Mouse (Mus musculus) ES-E14 (cell line): ENCODE measurements around the gene Cttn. TPM values are rescaled to one million over a fixed set of nuclear protein-coding genes. Genes with fewer than 3 reads are reported as not detected.

Experiments used
- DNase-seq: peaks from one replicate; pipeline ENCODE4 v3.0.0-alpha.2; 2013; ENCODE audit warnings: low read depth, low spot score
- H3K27ac ChIP-seq: 2 replicates; pipeline ENCODE4 v1.5.1; 2012; ENCODE audit warnings: low read depth, mild to moderate bottlenecking, low read length, moderate library complexity, mixed read lengths; ENCODE audit not compliant: poor library complexity, insufficient read depth, severe bottlenecking
- H3K36me3 ChIP-seq: 2 replicates; pipeline ENCODE4 v1.6.1; 2012; ENCODE audit warnings: mild to moderate bottlenecking, low read length, moderate library complexity, mixed read lengths; ENCODE audit not compliant: control insufficient read depth, poor library complexity, insufficient read depth, severe bottlenecking
- H3K4me1 ChIP-seq, 2 experiments: fragments of 150-350 bp in 1 of 2; sonication (generic) in 1 of 2; 2 replicates each; pipeline ENCODE4 v1.6.1; 2012; ENCODE audit warnings: low read length in 2 of 2, mild to moderate bottlenecking in 1 of 2, mixed read lengths in 1 of 2; ENCODE audit not compliant: control insufficient read depth in 2 of 2, insufficient read depth in 2 of 2, poor library complexity in 1 of 2
- H3K4me3 ChIP-seq, 2 experiments: fragments of 150-350 bp in 1 of 2; sonication (generic) in 1 of 2; 2 replicates each; pipeline ENCODE4 v1.5.1; 2012; ENCODE audit warnings: low read length in 2 of 2, low read depth in 1 of 2, mild to moderate bottlenecking in 1 of 2, mixed read lengths in 1 of 2; ENCODE audit not compliant: insufficient read depth in 1 of 2, poor library complexity in 1 of 2, severe bottlenecking in 1 of 2
- H3K9ac ChIP-seq: 2 replicates; pipeline ENCODE4 v1.6.1; 2012; ENCODE audit warnings: low read depth, mild to moderate bottlenecking, low read length, mixed read lengths; ENCODE audit not compliant: poor library complexity, insufficient read depth, severe bottlenecking
- H3K9me3 ChIP-seq: fragments of 150-350 bp; sonication (generic); 2 replicates; pipeline ENCODE4 v1.6.1; 2012; ENCODE audit warnings: low read depth, mild to moderate bottlenecking, low read length; ENCODE audit not compliant: control insufficient read depth, insufficient read depth
- CHD2 ChIP-seq: IDR thresholded peaks from 2 replicates; pipeline ENCODE4 v1.6.1; 2014; ENCODE audit warnings: mild to moderate bottlenecking, low read depth, low read length, inconsistent platforms
- HCFC1 ChIP-seq: IDR thresholded peaks from 2 replicates; pipeline ENCODE4 v1.6.1; 2012; ENCODE audit warnings: low read length, inconsistent platforms, borderline replicate concordance; ENCODE audit not compliant: insufficient read depth
- MAFK ChIP-seq: IDR thresholded peaks from 2 replicates; pipeline ENCODE4 v1.6.1; 2014; ENCODE audit warnings: mild to moderate bottlenecking, low read depth, low read length, inconsistent platforms; ENCODE audit not compliant: insufficient read depth
- ZC3H11A ChIP-seq: IDR thresholded peaks from 2 replicates; pipeline ENCODE4 v1.6.1; 2012; ENCODE audit warnings: low read depth, mild to moderate bottlenecking, inconsistent platforms, low read length, borderline replicate concordance
- ZNF384 ChIP-seq: IDR thresholded peaks from 2 replicates; pipeline ENCODE4 v1.6.1; 2012; ENCODE audit warnings: low read depth, low read length, inconsistent platforms
- in situ Hi-C, 2 experiments: fragments of 600-800 bp; cut with MboI; formaldehyde crosslinking; loops; one replicate each; pipeline ENCODE4 v1.15.1; 2025; ENCODE audit warnings: low sequenced_read_pairs in 2 of 2, inconsistent platforms in 1 of 2; ENCODE audit not compliant: unreplicated experiment in 2 of 2
- total RNA-seq: library from RNA; depleted of rRNA; stranded (reverse); fragments of 300-350 nt; gene quantifications from 2 replicates; pipeline ENCODE4 v1.2.3, GENCODE M21; 2012

Gene Cttn
- total RNA-seq, 1 experiment = 113 TPM

DNA sequence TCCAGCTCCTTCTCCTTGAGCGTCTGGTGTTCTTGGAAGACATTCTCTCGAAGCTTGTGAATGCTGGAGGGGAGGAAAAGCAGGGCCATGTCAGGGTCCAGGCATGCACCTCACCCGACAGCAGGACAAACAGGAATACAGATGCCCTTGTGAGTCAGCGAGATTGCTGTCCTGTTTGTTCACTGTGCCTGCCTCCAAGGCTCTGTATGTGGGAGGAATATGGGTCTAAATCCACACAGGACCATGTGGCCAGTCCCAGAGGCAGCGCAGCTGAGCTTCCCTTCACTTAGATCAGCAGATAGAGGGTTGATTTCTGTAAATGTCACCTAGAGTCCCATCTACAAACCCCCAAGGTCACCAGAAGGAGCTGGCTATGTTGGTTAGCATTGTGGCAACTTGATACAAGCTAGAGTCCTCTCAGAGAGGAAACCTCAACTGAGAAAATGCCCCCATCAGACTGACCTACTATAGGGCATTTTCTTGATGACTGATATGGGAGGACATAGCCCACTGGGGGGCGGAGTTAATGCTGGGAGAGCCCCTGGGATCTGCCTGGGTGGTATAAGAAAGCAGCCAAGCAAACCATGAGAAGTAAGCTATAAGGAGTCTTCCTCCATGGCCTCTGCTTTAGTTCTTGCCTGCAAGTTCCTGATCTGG, 9.4 kb downstream of the Cttn start:
- peaks cover 81% of the 10 kb centered on the region for H3K36me3 ChIP-seq
- TF ChIP-seq ZC3H11A (no peak), ZNF384 (no peak), HCFC1 (no peak), MAFK (no peak), CHD2 (no peak)
- DNase-seq = no peak
- in situ Hi-C loops = no loop called here
- H3K9me3 ChIP-seq = no peaks in the 10 kb centered on the region
- H3K27ac ChIP-seq = no peak overlapping the region
- no peak overlapping the region for H3K9ac ChIP-seq
- no peaks in the 10 kb centered on the region for H3K4me1 ChIP-seq
- H3K4me3 ChIP-seq = no peak overlapping the region

DNA sequence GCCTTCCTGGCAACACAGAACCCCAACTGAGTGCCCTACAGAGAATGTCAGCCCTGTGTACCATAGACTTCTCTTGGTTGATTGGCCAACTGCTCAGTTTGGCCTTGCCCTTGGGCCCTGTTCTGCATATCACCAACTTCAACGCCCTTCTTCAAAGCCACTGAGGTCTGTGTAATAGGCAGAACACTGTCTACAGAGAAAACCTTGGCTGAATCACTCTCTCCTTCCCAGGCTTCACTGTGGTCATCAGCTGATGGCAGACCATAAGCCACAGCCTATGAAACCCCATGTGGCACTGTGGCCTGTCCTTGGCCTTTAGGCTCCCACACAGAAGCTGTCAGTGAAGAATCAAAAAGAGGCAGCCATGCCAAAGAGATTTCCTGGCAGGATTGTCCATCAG, 11.9 kb downstream of the Cttn start:
- H3K27ac ChIP-seq = no peak overlapping the region
- no peak for DNase-seq
- H3K4me3 ChIP-seq = no peak overlapping the region
- TF ChIP-seq ZC3H11A (no peak), MAFK (no peak), HCFC1 (no peak), CHD2 (no peak), ZNF384 (no peak)
- no peaks in the 10 kb centered on the region for H3K9me3 ChIP-seq
- peaks cover 84% of the 10 kb centered on the region for H3K36me3 ChIP-seq
- H3K4me1 ChIP-seq = no peaks in the 10 kb centered on the region
- H3K9ac ChIP-seq = no peak overlapping the region
- in situ Hi-C loops = no loop called here

DNA sequence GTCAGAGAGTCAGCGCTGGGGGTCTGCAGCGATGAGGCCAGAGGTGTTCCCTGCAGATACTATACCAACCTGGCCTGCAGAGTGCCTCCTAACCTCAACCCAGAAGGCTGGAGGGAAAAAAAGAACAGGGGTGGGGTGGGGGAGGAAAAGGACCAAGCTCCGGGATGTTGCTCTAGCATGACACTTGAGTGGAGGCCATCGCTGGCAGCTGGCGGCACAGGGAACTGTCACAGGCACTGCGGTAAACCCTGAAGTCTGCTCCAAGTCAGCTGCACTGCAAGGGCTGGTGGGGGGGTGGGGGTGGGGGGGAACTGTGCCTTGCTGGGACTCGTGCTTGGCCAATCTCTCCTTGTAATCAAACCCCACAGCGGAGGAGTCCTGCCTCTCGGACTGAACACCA, 20.1 kb downstream of the Cttn start:
- no peak overlapping the region for H3K4me3 ChIP-seq
- H3K9ac ChIP-seq = no peak overlapping the region
- peaks cover 57% of the 10 kb centered on the region for H3K36me3 ChIP-seq
- H3K4me1 ChIP-seq = 0 out of 4 replicates have a peak, but pooled peaks cover 0 to 5% of the 10 kb centered on the region in 2 experiments
- H3K27ac ChIP-seq = no peak overlapping the region
- no peak for DNase-seq
- TF ChIP-seq ZC3H11A = no peak
- TF ChIP-seq CHD2 = no peak
- no peak for TF ChIP-seq MAFK
- no peak for TF ChIP-seq HCFC1
- TF ChIP-seq ZNF384 = no peak
- no peaks in the 10 kb centered on the region for H3K9me3 ChIP-seq
- in situ Hi-C loops = no loop called here

DNA sequence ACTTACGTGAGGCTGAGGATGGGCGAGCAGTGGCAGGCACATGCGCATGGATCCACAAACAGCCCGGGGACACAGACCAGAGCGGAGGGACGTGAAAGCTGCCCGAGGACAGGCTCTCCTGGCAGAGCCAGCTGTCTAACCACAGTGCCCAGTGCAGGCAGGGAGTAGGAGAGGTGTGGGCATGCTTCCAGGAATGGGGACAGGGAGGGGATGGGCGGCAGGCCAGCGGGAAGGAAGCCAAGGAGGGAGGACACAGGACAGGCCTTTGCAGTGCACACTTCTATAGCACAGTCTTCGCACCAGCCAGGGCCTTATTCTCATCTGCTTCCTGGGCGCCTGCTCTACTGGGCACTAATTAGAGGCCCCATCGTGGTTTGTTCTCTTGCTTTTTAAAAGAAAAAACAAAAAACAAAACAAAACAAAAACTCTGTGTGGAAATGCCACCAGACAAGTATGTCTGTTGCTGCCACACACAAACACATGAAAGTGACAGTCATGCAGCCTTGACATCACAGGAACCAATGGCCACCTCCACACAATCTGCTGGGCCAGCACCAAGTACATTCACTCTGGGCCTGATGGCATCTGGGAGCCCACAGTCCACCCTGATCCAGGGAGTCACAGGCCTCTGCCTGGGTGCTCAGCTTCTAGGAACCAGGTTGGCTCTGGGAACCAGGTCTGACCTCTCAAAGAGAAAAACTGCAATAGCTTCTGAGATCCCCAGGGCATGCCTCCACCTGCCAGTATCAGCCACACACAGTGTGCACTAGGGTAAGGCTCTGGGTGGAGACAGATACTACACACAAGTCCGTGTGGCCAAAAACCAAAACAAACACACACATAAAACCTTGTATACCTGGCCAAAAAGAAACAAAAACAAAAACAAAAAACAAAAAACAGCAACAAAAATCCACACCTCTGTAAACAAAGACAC, 20.9 kb downstream of the Cttn start:
- 0 out of 4 replicates have a peak, but pooled peaks cover 0 to 5% of the 10 kb centered on the region in 2 experiments for H3K4me1 ChIP-seq
- in situ Hi-C loops = no loop called here
- H3K27ac ChIP-seq = no peak overlapping the region
- DNase-seq = no peak
- peaks cover 55% of the 10 kb centered on the region for H3K36me3 ChIP-seq
- TF ChIP-seq MAFK (no peak), ZNF384 (no peak), ZC3H11A (no peak), CHD2 (no peak), HCFC1 (no peak)
- H3K9me3 ChIP-seq = no peaks in the 10 kb centered on the region
- no peak overlapping the region for H3K4me3 ChIP-seq
- no peak overlapping the region for H3K9ac ChIP-seq
